Mouse (Mus musculus) lung, postnatal 0 days (tissue): ENCODE results near the gene Wbp1l.

Experiments used
- CTCF ChIP-seq: IDR thresholded peaks from 2 replicates; pipeline ENCODE4 v1.5.1; 2016; ENCODE audit warnings: antibody characterized with exemption, mild to moderate bottlenecking
- EP300 ChIP-seq: IDR thresholded peaks from 2 replicates; pipeline ENCODE4 v1.6.1; 2016; ENCODE audit warnings: antibody characterized with exemption, mild to moderate bottlenecking, control low read depth

DNA sequence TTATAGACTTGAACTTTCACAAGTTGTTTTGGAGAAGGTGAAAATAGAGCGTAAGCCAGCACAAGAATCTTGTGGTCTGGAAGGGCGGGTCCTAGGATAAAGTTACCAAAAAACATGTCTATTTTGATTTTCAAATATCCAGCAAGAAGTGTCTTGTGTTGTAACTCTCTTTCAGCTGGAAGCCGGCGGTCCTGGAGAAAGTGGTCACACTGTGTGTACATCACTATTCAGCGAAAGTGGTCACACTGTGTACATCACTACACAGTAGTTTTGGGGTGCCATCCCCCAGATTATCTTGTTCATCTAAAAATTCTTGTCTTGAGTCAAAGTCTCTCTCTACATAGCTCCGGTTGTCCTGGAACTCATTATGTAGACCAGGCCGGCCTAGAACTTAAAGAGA, 9.3 kb downstream of the Wbp1l start:
- TF ChIP-seq CTCF = no peak
- TF ChIP-seq EP300 = no peak
